Mouse (Mus musculus) cerebellum, adult 2 months (tissue): Measurements from ENCODE around the gene Htr1d. TPM values are rescaled to one million over a fixed set of nuclear protein-coding genes. Genes with fewer than 3 reads are reported as not detected.
A peak's percentile ranks its signal among the peaks of the same experiment; 100 is the strongest.

ENCODE experiments used
- DNase-seq, 2 experiments: peaks; one replicate each; pipeline ENCODE4 v3.0.0; 2021
- H3K27ac ChIP-seq: fragments of 200-500 bp; 2 replicates; pipeline ENCODE4 v1.5.1; 2012; ENCODE audit warnings: low read length, control low read depth, inconsistent platforms; ENCODE audit not compliant: insufficient read depth
- H3K27me3 ChIP-seq: fragments of 200-500 bp; 2 replicates; pipeline ENCODE4 v1.6.1; 2012; ENCODE audit warnings: inconsistent platforms, mild to moderate bottlenecking, low read length, moderate library complexity; ENCODE audit not compliant: control insufficient read depth, insufficient read depth
- H3K4me1 ChIP-seq: fragments of 200-500 bp; 2 replicates; pipeline ENCODE4 v1.6.1; 2011; ENCODE audit warnings: low read length; ENCODE audit not compliant: control insufficient read depth, insufficient read depth
- H3K4me3 ChIP-seq: fragments of 200-500 bp; replicated peaks from 2 replicates; pipeline ENCODE3; 2011; ENCODE audit warnings: mild to moderate bottlenecking, low read depth, low read length, control low read depth; ENCODE audit not compliant: insufficient read depth
- CTCF ChIP-seq: fragments of 200-500 bp; IDR thresholded peaks from 2 replicates; pipeline ENCODE4 v1.5.1; 2011; ENCODE audit warnings: low read depth, mild to moderate bottlenecking, control low read depth, low read length, moderate library complexity, borderline replicate concordance; ENCODE audit not compliant: insufficient read depth
- POLR2A ChIP-seq: fragments of 200-500 bp; IDR thresholded peaks from 2 replicates; pipeline ENCODE4 v1.6.1; 2011; ENCODE audit warnings: low read length, control low read depth, borderline replicate concordance; ENCODE audit not compliant: insufficient read depth
- WGBS: fragments of 180-500 bp; shearing (Covaris S2); methylation state at CpG from one replicate; pipeline ENCODE4 v1.1.7; 2018; 5-methylcytosine and 5-hydroxymethylcytosine counted together
- polyA plus RNA-seq: library from polyadenylated mRNA; depleted of rRNA; stranded (reverse); fragments of >200 nt; gene quantifications from 2 replicates; pipeline ENCODE4 v1.2.3, GENCODE M21; 2012

Gene Htr1d
- polyA plus RNA-seq, 1 experiment, result 1.8 TPM

DNA sequence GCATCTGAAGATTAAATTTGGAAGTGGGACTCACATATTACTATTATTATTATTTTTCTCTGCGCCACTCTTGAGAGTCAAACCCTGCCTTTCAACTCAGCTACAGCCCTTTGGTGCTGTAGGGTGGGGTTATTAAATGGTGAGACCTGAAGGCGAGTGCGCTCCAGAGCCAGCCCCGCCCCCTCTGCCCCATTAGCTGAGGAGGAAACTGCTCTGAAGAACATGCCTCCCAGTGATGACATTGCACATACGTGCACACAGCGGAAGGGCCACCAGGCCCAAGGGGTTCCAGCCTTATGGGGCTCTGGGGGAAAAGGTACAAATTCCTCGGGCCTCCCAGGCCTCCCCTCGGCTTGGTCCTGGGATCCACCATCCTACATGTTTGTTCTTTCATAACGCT lies 7.8 kb upstream of the Htr1d start:
- 89% methylated on average over 9 of the region's 9 CpGs for WGBS
- H3K27ac ChIP-seq, result no peak overlapping the region
- no peak for TF ChIP-seq POLR2A
- TF ChIP-seq CTCF, result no peak
- no peak for DNase-seq
- no peaks in the 10 kb centered on the region for H3K27me3 ChIP-seq
- H3K4me1 ChIP-seq, result no peaks in the 10 kb centered on the region
- H3K4me3 ChIP-seq, result no peak overlapping the region

DNA sequence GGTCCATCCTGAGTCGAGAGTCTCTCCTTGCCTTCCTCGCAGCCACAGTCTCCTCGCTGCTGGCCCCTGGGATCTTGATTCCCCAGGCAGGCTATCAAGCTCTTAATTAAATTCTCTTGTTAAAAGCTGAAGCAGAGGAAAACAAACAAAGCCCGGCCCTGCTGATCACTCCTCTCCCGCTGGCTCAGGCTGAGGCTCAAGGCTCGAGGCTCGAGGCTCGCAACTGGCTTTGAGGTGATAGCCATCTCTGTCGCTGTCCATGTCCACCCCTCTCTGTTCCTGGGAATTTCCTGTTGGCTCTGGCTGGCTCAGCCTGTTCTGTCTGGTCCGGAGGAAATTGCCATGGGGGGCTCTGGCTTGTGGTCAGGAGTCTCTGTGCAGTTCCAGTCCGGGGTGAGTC lies 4.4 kb upstream of the Htr1d start:
- 25% methylated on average over 11 of the region's 11 CpGs for WGBS
- no peak for TF ChIP-seq CTCF
- no peak for TF ChIP-seq POLR2A
- H3K27me3 ChIP-seq, result no peaks in the 10 kb centered on the region; the same call in 1 of the 2 replicates

DNA sequence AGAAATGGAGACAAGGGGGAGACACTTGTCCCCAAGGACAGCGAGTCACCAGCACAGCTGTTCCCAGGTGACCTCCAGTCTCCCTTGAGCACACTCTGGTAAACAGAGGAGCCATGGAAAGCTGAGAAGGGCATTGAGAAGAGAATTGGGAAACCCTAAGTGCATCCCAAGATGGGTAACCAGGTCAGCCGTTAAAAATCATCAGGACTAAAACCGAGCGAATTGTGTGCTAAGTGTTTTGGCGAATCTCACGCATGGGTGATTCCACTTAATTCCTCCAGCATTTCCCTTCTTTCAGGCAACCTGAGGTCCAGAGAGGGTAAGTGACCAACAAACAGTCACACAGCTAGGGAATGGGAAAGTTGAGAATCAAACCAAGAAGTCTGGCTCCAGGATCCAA lies 3.9 kb upstream of the Htr1d start:
- 58% methylated on average over 6 of the region's 6 CpGs for WGBS
- no peak for TF ChIP-seq POLR2A
- TF ChIP-seq CTCF, result no peak
- H3K27ac ChIP-seq, result no peak overlapping the region

More for the DNA sequence above, 4.4 kb upstream of the Htr1d start:
- Histone ChIP-seq H3K4me1 (no peaks in the 10 kb centered on the region), H3K4me3 (no peak overlapping the region), H3K27ac (no peak overlapping the region)
- no peak for DNase-seq

DNA sequence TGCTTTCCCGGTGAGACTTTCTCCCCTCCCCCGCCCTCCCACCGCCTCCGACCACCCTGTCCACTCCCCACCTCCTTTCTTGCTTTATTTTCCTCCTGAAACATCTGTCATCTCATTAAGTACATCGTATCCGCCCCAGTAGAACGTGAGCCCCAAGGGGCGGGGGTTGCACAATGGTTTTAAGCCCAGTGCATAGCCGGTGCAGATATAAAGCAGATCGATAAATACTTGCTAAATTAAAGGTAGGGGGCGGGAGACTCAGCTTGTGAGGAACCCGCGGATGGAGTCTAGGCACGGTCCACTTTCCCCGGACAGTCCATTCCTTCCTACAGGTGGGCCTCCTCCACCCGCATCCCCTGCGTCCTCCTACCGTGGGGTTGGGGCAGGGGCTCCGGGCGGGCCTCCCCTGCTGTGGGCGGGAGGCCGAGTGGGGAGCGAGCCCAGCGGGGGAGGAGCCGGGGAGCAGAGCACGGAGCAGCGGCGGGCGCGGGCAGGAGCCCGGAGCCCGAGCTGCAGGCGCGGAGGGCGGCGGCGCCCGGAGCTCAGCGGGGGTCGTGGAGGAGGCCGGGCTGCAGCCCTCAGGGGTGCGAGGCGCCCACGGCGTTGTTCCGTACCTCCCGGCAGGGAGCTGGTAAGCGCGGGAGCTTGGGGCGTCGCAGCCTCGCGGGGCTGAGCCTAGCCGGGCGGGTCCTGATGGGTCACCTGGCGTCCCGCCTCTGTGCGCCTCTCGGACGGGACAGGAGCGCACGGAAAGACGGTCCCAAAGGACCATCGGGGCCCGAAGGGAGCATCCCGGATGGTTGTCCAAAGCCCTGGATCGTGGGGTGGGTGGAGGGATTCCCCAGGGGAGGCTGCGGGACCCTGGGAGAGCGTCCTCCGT lies 1.0 kb downstream of the Htr1d start:
- DNase-seq, result peak in 1 of 2 experiments; percentile 15
- peaks cover 7% of the 10 kb centered on the region; the same call in 1 of the 2 replicates for H3K27me3 ChIP-seq
- peak overlapping the region; percentile 44 for H3K4me3 ChIP-seq
- no peaks in the 10 kb centered on the region for H3K4me1 ChIP-seq
- no peak overlapping the region for H3K27ac ChIP-seq
- WGBS, result 2% methylated on average over 68 of the region's 70 CpGs
- TF ChIP-seq POLR2A (no peak), CTCF (no peak)

More for the DNA sequence above, 3.9 kb upstream of the Htr1d start:
- Histone ChIP-seq H3K27me3 (peaks cover 1% of the 10 kb centered on the region; the same call in 1 of the 2 replicates), H3K4me3 (no peak overlapping the region), H3K4me1 (no peaks in the 10 kb centered on the region)
- DNase-seq, result no peak

DNA sequence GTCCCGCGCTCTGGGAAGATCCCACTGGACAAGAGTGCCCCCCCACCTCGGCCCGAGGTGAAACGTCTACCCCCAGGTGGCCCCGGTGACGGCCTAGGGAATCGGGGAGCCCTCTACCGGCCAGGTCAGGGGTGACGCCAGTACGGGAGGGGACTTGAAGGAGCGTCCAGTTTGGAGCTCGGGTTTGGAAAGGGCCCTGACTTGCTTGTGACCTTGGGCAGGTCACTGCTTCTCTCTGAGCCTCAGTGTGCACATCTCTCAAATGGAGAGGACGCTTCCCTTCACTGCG lies 1.6 kb downstream of the Htr1d start:
- 4% methylated on average over 15 of the region's 15 CpGs for WGBS
- peaks cover 7% of the 10 kb centered on the region; the same call in 1 of the 2 replicates for H3K27me3 ChIP-seq
- peak; percentile 25 to 43 for DNase-seq
- no peak overlapping the region for H3K27ac ChIP-seq
- TF ChIP-seq CTCF (peak; percentile 48; the same call in 1 of the 2 replicates), POLR2A (no peak)
- peak overlapping the region; percentile 44 for H3K4me3 ChIP-seq
- no peaks in the 10 kb centered on the region; the same call in 1 of the 2 replicates for H3K4me1 ChIP-seq

DNA sequence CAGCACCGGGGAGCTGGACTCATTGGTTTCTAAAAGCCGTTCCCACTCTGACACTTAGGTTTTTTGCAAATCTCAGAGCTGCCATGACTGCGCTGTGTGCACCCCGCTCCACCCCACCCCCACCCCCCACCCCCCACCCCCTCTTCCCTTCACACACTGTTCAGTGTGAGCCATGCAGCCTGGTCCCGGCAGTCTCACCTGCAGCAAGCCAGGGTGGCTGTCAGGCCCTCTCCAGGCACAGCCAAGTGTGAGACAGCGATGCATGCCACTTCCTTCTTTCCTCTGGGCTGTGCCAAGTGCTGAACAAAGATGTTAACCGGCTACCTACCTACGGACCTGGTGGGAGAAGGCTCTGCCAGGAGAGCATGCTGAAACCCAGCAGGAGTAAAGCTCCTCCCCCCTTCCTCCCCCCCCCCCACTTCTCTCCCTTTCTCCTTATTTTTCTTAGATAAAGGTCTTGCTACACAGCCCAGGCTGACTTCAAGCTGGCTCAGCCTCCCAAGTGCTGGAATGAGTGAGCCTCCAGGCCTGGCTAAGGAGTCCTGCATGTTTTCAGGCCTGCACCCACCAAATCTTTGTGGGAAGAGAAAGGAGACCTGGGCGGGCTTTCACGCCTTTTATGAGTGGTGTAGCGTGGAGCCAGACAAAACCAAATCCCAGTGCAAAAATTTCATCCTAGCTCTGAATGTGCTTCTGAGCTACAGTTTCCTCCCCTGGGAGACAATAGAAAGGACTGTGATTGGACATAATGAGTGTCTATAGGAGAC lies 7.5 kb downstream of the Htr1d start:
- H3K27ac ChIP-seq, result no peak overlapping the region
- H3K4me3 ChIP-seq, result no peak overlapping the region
- WGBS, result 33% methylated on average over 11 of the region's 11 CpGs
- H3K27me3 ChIP-seq, result no peaks in the 10 kb centered on the region
- TF ChIP-seq POLR2A (no peak), CTCF (no peak)
- no peaks in the 10 kb centered on the region; the same call in 1 of the 2 replicates for H3K4me1 ChIP-seq
- peak in 1 of 2 experiments; percentile 14 for DNase-seq

DNA sequence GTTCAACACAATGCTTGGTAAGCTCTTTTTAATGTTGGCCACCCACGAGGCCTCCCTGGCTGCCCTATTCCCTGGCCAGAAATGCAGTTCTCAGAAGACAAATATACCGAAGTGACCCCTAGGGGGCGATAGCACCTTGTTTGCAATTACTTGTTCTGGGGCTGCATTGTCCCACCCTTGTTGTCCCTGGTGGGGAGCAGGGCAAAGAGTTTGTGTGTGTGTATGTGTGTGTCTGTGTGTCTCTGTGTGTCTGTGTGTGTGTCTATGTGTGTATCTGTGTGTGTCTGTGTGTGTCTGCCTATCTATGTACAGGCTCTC lies 8.0 kb downstream of the Htr1d start:
- peak; percentile 42 to 43 for DNase-seq
- Histone ChIP-seq H3K4me3 (no peak overlapping the region), H3K4me1 (no peaks in the 10 kb centered on the region; the same call in 1 of the 2 replicates), H3K27ac (no peak overlapping the region), H3K27me3 (no peaks in the 10 kb centered on the region)
- TF ChIP-seq POLR2A (no peak), CTCF (peak; percentile 68; the same call in 1 of the 2 replicates)
- WGBS, result 5% methylated on average over 3 of the region's 3 CpGs

DNA sequence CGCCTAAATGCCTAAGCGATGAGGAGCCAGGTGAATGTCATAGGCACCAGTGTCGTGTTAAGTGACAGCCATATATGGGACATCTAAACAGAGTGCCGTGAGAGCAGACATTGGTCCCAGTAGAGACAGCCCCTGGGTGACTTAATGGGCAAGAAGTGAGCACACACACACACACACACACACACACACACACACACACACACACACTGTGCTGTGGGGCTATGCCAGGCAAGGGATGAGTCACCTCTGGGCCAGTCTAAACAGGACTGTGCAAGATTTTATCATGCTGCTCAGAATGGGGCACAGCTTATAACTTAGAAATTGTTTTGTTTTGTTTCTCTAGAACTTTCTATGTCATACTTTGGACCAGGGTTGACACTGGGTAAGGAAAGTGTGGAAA lies 10.7 kb downstream of the Htr1d start:
- no peak for TF ChIP-seq POLR2A
- TF ChIP-seq CTCF, result no peak
- no peak overlapping the region for H3K27ac ChIP-seq
- no peak for DNase-seq
- no peaks in the 10 kb centered on the region for H3K27me3 ChIP-seq
- no peak overlapping the region for H3K4me3 ChIP-seq
- WGBS, result 91% methylated on average over 4 of the region's 4 CpGs
- H3K4me1 ChIP-seq, result no peaks in the 10 kb centered on the region; the same call in 1 of the 2 replicates
